Mouse (Mus musculus) cortical plate, adult 2 months (tissue): ENCODE data around the gene Emg1. TPM values are rescaled to one million over a fixed set of nuclear protein-coding genes. Genes with fewer than 3 reads are reported as not detected.

Source experiments
- H3K27ac ChIP-seq: fragments of 200-500 bp; 2 replicates; pipeline ENCODE4 v1.5.1; 2012; ENCODE audit warnings: low read length, control low read depth, inconsistent platforms; ENCODE audit not compliant: insufficient read depth
- H3K4me1 ChIP-seq: fragments of 200-500 bp; 2 replicates; pipeline ENCODE4 v1.6.1; 2011; ENCODE audit warnings: low read length; ENCODE audit not compliant: control insufficient read depth, insufficient read depth
- H3K4me3 ChIP-seq: fragments of 200-500 bp; 2 replicates; pipeline ENCODE4 v1.5.1; 2011; ENCODE audit warnings: mild to moderate bottlenecking, low read length, control low read depth; ENCODE audit not compliant: insufficient read depth
- CTCF ChIP-seq: fragments of 200-500 bp; IDR thresholded peaks from 2 replicates; pipeline ENCODE4 v1.5.1; 2011; ENCODE audit warnings: mild to moderate bottlenecking, control low read depth, low read length; ENCODE audit not compliant: insufficient read depth; ENCODE audit errors: extremely low read depth
- POLR2A ChIP-seq: fragments of 200-500 bp; IDR thresholded peaks from 2 replicates; pipeline ENCODE4 v1.6.1; 2011; ENCODE audit warnings: mild to moderate bottlenecking, low read length, control low read depth; ENCODE audit not compliant: insufficient read depth; ENCODE audit errors: extremely low read depth
- polyA plus RNA-seq: library from polyadenylated mRNA; depleted of rRNA; stranded (reverse); fragments of >200 nt; gene quantifications from 2 replicates; pipeline ENCODE4 v1.2.3, GENCODE M21; 2012; rRNA removed

Emg1 gene
- polyA plus RNA-seq, 1 experiment = 57.3 TPM

DNA sequence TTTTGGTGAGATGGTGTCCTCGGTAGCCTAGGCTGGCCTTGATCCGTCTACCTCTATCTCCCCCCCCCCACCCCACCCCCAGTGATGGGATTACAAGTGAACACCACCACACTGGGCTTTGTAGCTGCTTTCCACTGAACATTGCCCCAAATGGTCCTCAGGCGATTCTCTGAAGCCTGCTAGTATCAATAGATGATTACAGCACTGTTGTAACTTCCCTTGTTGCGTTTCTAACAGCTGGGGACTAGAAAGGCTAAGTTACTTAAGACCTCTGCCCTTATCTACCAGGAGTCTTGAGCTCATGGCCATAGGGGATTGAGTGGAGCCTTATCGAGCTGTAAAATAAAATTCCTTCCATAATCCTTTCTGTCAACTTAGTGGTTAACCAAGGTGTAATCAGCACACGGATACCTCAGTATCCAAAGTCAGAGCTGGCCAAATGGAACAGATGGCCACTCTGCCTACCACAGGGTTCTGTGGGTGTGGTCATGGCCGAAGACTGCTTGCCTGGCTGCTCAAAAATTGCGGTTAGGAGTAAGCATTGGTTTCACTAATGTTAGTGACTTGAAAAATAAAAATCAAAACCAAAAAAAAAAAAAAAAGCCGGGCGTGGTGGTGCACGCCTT lies 42.6 kb downstream of the Emg1 start:
- no peak overlapping the region for H3K27ac ChIP-seq
- TF ChIP-seq CTCF (no peak), POLR2A (no peak)
- no peak overlapping the region for H3K4me3 ChIP-seq
- no peaks in the 10 kb centered on the region for H3K4me1 ChIP-seq

DNA sequence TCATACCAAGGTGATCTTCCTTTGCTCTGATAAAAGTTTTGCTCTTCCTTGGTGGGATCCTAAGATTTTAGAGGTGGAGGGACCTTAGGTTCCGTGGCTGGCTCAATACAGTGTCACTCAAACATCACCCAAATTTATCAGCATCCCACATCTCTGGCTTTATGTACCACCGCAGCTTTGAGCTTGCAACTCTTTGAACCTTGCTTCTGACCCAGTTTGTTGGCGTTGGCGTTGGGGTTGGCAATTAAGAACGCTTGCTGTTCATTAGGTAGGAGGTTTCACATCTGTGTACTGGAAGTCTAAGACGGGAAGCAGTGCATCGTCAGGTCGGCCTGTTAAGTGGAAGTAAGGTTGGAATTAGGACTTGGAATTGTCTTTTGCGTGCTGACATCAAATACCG lies 47.0 kb downstream of the Emg1 start:
- no peak overlapping the region for H3K27ac ChIP-seq
- peaks cover 2% of the 10 kb centered on the region for H3K4me1 ChIP-seq
- no peak for TF ChIP-seq POLR2A
- no peak overlapping the region for H3K4me3 ChIP-seq

DNA sequence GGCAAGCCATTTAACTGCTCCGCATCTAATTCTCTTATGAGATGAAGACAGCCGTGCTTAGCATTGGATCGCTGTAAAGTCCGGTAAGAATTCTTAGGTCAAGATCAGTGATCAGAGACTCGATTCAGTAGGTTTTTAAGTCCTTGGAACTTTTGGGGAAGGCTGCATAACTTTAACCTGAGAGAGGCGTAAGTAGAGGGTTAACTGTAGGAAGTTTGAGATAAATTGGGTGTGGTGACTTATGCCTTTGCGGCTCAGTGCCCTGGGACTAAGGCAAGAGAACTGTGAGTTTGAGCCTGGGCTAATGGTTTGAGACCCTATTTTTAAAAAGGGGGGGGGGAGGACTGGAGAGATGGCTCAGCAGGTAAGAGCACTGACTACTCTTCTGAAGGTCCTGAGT lies 47.7 kb downstream of the Emg1 start:
- peaks cover 2% of the 10 kb centered on the region for H3K4me1 ChIP-seq
- no peak overlapping the region for H3K27ac ChIP-seq
- TF ChIP-seq CTCF (no peak), POLR2A (no peak)
- H3K4me3 ChIP-seq = no peak overlapping the region; the same call in 1 of the 2 replicates

DNA sequence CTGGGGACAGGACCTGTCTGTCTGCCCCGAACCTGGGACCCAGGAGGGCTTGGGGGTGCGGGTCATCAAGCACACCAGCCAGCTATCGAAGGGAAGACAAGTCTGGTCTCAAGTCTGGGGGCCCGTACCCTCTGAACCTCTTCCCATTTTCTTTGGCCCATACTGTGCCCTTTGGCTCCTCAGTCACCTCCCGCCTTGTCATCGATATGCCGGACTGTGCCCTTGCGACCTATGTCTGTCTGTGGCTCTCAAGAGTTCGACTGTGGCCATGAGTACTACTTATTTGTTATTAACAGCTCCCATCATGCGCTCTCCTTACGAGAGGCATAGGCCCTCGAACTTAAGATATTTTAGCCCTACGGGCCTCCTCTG lies 48.6 kb downstream of the Emg1 start:
- H3K27ac ChIP-seq = peak overlapping the region; percentile 93
- peak overlapping the region; percentile 100 for H3K4me3 ChIP-seq
- peaks cover 2% of the 10 kb centered on the region for H3K4me1 ChIP-seq
- TF ChIP-seq CTCF (no peak), POLR2A (no peak)

DNA sequence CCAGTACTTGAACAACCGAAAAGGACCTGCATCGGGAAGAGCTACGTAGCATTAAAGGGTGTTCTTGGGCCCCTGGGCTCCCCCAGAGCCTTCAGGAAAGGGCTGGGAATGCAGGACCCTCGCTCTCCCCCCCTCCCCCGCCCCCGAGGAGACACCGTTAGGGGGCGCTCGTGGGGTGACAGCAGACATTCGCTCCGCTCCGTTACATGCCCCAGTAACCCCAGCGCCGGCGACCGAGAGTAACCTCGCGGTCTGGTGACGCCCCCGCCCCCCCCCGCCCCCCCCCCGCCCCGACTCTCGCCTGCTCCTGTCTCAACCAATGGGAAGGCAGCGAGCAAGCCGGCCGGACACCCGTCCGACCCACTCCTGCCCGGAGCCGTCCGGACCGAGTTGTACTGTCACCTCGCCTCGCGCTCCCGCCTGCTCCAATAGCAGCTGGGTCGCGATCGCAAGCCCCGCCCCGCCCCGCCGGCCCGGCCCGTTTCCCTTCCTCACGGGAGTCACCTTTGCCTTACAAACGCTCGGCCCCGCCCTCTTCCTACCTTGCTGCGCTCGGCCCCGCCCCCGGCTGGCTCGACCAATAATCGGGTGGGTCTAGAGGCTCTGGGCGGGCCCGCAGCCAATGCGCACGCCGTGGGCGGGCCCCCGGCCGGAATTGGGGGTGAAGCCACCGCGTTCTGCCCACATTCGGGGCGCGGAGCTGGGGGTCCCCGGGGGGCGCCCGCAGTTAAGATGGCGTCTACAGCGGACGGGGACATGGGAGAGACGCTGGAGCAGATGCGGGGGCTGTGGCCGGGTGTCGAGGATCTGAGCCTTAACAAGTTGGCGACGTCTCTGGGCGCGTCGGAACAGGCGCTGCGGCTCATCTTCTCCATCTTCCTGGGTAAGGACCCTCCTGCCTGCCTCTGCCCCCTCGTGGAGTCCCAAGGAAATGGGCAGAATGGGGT lies 49.2 kb downstream of the Emg1 start, which contains the start of gene Lpcat3:
Gene Lpcat3 (plus strand): TSS at position 551 of the 947 bp plus-strand sequence.
- Histone ChIP-seq H3K4me1 (peaks cover 2% of the 10 kb centered on the region), H3K27ac (peak within 1 kb of the TSS; percentile 93), H3K4me3 (peak within 1 kb of the TSS; percentile 100)
- 0 out of 2 replicates have a peak, but pooled peaks have one; percentile 24 for TF ChIP-seq POLR2A
- TF ChIP-seq CTCF = 0 out of 2 replicates have a peak, but pooled peaks have one; percentile 10

DNA sequence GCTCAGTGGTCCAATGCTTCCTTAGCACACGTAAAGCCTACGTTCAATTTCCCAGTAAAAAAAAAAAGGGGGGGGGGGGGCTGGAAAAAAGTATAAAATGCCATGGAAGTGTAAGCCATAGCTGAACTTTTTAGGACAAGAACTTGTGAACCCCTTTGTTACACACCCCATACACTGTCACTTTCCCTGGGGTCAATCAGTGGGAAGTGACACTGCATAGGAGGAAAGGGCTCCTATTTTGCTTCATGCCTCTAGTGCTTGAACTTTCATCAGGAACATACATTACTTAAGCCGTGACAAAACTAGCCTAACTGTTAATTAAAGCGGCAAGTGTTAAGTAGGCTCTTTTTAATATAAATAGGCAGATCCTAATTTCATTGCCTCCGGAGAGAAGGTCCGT lies 50.0 kb downstream of the Emg1 start:
- TF ChIP-seq POLR2A = no peak
- no peak for TF ChIP-seq CTCF
- H3K27ac ChIP-seq = no peak overlapping the region
- peaks cover 2% of the 10 kb centered on the region for H3K4me1 ChIP-seq
- H3K4me3 ChIP-seq = peak overlapping the region; percentile 100

DNA sequence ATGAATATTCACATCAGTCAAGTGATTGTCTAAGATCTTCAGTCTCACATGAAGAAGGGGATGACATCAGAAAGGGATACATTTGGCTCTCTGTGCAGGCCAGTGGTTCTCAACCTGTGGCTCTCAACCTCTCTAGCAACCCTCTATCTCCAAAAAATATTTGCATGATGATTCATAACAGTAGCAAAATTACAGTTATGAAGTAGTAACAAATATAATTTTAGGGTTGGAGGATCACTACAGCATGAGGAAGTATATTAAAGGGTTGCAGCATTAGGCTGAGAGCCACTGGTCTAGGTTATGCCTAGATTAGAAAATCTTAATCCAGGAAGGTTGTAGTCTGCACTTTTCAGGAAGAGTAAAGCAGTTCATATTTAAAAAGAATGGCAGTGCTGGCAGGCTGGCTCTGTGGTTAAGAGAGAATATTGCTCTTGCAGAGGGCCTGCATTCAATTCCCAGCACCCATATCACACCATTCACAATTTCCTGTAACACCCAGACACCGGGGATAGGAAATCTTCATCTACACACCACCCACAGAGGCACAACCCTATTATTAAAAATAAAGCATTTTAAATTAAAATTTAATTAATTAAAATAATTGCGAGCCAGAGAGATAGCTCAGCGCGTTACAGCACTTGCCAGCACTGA lies 50.7 kb downstream of the Emg1 start:
- H3K4me1 ChIP-seq = peaks cover 2% of the 10 kb centered on the region
- TF ChIP-seq POLR2A = no peak
- TF ChIP-seq CTCF = no peak
- no peak overlapping the region for H3K4me3 ChIP-seq
- H3K27ac ChIP-seq = no peak overlapping the region

DNA sequence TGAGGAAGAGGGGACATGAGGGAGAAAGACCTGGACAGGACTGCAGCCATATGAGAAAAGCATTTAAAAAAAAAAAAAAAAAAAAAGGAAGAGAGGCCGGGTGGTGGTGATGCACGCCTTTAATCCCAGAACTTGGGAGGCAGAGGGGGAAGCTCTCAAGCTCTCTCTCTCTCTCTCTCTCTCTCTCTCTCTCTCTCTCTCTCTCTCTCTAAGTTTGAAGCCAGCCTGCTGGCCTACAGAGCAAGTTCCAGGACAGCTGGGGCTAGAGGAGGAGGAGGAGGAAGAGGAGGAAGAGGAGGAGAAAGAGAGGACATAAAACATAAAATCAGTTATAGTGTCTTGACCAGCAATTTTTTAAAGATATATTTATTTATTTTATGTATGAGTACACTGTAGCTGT lies 53.9 kb downstream of the Emg1 start:
- TF ChIP-seq CTCF (no peak), POLR2A (no peak)

DNA sequence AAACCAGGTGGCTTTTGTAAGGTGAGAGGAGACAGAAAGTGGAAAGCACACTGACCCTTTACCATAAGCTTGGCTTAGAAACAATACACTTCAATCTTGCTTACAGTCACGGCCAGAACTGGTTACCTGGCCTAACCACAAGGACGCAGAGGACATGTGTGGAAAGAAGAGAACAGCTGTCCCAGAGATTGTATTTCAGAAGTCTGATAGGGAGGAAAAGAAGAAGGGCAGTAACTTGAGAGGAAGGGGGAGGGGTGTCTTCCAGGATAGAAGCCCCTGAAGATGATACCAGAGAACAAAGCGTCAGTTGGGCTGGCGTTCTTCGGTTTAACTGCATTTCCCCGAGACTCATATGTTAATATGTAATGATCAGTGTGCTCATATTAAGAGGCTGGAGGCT lies 56.1 kb downstream of the Emg1 start:
- Histone ChIP-seq H3K4me1 (no peaks in the 10 kb centered on the region), H3K27ac (no peak overlapping the region), H3K4me3 (no peak overlapping the region)
- TF ChIP-seq POLR2A = no peak
- TF ChIP-seq CTCF = no peak

More for the DNA sequence above, 53.9 kb downstream of the Emg1 start:
- H3K4me1 ChIP-seq = no peaks in the 10 kb centered on the region
- no peak overlapping the region for H3K4me3 ChIP-seq
- H3K27ac ChIP-seq = no peak overlapping the region

Other genes with a start within 250 kb of the Emg1 start
- gene Clstn3, start 247.4 kb downstream of the Emg1 start, polyA plus RNA-seq = 280 TPM in 2 replicates
- gene C1rl, start 219.1 kb downstream of the Emg1 start, polyA plus RNA-seq = 0.19 and 0.38 TPM in 2 replicates
- 2.1 TPM in 2 replicates for gene C1ra, start 199.8 kb downstream of the Emg1 start, polyA plus RNA-seq
- 4.0 and 4.4 TPM in 2 replicates for gene C1s1, start 169.8 kb downstream of the Emg1 start, polyA plus RNA-seq
- not detected in 2 replicates for gene C1rb, start 141.9 kb downstream of the Emg1 start, polyA plus RNA-seq
- gene C1s2, start 76.1 kb downstream of the Emg1 start, polyA plus RNA-seq = 0.29 and 0.34 TPM in 2 replicates
- 45.3 and 47.6 TPM in 2 replicates for gene Lpcat3, start 49.2 kb downstream of the Emg1 start, polyA plus RNA-seq
- 104 and 105 TPM in 2 replicates for gene Phb2, start 158 bp upstream of the Emg1 start, polyA plus RNA-seq
- 6.3 and 6.5 TPM in 2 replicates for gene Ptpn6, start 26.5 kb upstream of the Emg1 start, polyA plus RNA-seq
- 340 and 352 TPM in 2 replicates for gene Grcc10, start 29.2 kb upstream of the Emg1 start, polyA plus RNA-seq
- gene Gm45234, start 43.8 kb upstream of the Emg1 start, polyA plus RNA-seq = not detected in 2 replicates
- gene Atn1, start 44.3 kb upstream of the Emg1 start, polyA plus RNA-seq = 60.7 and 63.3 TPM in 2 replicates
- gene Eno2, start 57.5 kb upstream of the Emg1 start, polyA plus RNA-seq = 741 and 755 TPM in 2 replicates
- gene Lrrc23, start 67.5 kb upstream of the Emg1 start, polyA plus RNA-seq = 2.4 and 5.0 TPM in 2 replicates
- 4.4 and 4.8 TPM in 2 replicates for gene Spsb2, start 96.5 kb upstream of the Emg1 start, polyA plus RNA-seq
- 1,059 and 1,064 TPM in 2 replicates for gene Tpi1, start 102.1 kb upstream of the Emg1 start, polyA plus RNA-seq
- 151 and 152 TPM in 2 replicates for gene Usp5, start 117.3 kb upstream of the Emg1 start, polyA plus RNA-seq
- 2.3 and 2.4 TPM in 2 replicates for gene Cdca3, start 117.4 kb upstream of the Emg1 start, polyA plus RNA-seq
- 0.17 and 0.25 TPM in 2 replicates for gene Gnb3, start 128.1 kb upstream of the Emg1 start, polyA plus RNA-seq
- 59.6 and 66.5 TPM in 2 replicates for gene P3h3, start 145.6 kb upstream of the Emg1 start, polyA plus RNA-seq
- gene Gpr162, start 151.8 kb upstream of the Emg1 start, polyA plus RNA-seq = 163 and 187 TPM in 2 replicates
- 1.1 and 4.7 TPM in 2 replicates for gene Cd4, start 176.0 kb upstream of the Emg1 start, polyA plus RNA-seq
- 5.1 and 6.5 TPM in 2 replicates for gene Lag3, start 199.5 kb upstream of the Emg1 start, polyA plus RNA-seq
- 1,375 and 1,380 TPM in 2 replicates for gene Ptms, start 207.9 kb upstream of the Emg1 start, polyA plus RNA-seq
- gene Mlf2, start 219.2 kb upstream of the Emg1 start, polyA plus RNA-seq = 732 and 737 TPM in 2 replicates